Mouse (Mus musculus) left cerebral cortex, adult 9 months (tissue): ENCODE results near the gene Gnb3.
A peak's percentile ranks its signal among the peaks of the same experiment; 100 is the strongest.

ENCODE experiments used
- DNase-seq, 2 experiments: peaks; one replicate each; pipeline ENCODE4 v3.0.0; 2022; ENCODE audit warnings: low spot score in 2 of 2

The Gnb3 gene

DNA sequence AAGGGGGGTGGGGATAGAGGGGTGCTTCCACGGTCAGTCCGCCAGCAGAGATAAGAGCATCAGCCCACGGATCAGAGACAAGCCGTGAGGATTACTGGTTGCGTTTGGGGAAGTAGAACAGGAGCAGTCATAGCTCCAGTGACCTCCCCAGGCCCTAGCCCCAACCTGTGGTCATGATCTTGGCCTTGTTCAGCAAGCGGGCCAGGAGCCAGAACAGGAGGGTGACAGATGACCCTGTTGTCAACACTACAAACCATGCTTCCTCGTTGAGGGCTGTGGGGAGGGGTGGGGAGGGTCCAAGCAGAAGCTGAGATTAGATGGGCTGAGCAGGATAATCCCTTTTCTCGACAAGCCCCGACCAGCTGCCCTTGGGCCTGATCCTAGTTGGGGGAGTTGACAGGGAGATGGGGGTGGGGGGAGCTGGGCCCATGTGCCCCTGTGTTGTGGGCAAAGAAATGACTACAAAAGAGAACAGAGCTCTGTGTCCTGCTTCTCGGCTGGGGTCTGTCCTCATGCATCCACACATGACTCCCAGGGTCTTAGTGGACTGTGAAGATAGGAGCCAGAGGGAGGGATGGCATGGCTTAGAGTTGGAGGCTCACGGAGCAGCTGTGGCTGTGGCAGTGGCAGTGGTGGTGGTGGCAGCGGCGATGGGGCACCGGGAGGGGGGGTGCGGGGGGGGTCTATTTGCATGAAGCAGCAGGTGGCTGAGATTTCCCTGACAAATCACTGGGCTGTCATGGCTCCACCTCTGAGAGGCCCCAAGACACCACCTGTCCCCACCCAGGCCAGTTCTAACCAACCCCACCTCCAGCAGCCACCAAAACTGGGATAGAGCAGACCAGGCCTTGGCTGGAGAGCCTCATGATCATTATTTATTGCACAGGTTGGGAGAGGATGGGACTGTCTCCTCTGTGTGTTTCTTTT lies at the start of gene Gnb3:
Gene Gnb3 (minus strand): TSS at position 35 of the 927 bp plus-strand sequence.
- no peak for DNase-seq

DNA sequence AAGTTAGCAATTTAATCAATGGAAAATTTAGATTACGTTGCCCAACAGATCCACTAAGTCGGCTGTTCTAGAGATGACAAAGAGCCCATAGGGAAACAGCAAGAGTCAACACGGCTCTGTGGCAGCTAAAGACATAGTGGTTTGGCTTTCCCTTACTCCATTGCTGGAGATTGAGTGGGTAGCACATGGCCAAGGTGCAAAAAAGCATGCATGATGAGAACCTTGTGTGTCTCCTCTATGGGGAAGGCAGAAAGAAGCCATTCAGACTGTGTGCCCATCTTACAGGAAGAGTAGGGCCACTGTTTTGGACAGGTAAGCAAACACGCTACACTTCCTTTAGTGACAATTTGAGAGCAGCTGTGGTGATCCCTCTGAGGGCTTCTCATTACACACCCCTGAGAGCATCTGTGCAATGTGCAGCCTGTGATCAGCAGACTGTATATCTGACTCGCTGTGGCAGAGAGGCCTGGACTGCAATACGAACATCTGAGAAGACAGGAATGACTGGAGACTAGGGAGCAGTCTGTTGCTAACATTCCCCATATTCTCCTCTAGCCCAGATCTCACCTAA lies 48.6 kb upstream of the Gnb3 start:
- DNase-seq, result no peak

DNA sequence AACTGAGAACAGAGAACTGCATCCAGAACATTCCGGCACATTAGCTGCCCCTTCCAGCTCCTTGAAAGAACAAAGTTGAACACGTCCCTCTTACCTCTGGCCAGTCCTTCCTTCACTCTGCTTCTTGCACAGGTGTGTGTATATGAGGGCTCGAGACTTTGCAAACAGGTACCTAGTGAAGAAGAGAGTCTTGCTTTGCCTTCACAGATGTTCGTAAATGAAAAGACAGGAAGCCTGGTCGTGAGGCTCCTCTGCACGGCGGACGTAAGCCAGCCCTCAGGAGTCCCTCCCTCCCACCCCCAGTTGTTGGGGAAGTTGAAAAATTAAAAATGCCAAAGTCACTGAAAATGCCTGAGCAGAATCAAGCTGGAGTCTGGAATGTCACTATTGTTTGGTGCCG lies 47.9 kb upstream of the Gnb3 start, which contains the start of gene Cd4:
Gene Cd4 (minus strand): TSS at position 236 of the 400 bp plus-strand sequence.
- DNase-seq, result no peak

DNA sequence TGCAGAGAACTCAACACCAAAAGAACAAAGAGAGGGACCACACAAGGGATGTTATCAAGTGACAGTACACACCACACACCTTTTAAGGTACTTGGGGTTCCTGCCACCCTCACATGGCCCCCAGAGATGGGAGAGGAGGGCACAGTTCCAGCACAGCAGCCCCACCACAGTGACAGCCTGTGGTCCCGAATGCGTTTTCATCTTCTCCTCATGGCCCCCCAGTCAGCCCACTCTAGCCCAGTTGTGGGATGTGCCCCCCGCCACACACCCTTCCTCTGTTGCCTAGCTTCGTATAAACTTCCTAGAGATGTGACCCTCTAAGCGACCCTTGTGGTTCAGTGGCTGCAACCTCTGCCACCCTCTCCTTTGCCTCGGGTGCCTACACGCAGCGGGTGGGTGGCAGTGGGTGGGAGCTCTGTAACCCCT lies 45.9 kb upstream of the Gnb3 start:
- DNase-seq, result no peak

DNA sequence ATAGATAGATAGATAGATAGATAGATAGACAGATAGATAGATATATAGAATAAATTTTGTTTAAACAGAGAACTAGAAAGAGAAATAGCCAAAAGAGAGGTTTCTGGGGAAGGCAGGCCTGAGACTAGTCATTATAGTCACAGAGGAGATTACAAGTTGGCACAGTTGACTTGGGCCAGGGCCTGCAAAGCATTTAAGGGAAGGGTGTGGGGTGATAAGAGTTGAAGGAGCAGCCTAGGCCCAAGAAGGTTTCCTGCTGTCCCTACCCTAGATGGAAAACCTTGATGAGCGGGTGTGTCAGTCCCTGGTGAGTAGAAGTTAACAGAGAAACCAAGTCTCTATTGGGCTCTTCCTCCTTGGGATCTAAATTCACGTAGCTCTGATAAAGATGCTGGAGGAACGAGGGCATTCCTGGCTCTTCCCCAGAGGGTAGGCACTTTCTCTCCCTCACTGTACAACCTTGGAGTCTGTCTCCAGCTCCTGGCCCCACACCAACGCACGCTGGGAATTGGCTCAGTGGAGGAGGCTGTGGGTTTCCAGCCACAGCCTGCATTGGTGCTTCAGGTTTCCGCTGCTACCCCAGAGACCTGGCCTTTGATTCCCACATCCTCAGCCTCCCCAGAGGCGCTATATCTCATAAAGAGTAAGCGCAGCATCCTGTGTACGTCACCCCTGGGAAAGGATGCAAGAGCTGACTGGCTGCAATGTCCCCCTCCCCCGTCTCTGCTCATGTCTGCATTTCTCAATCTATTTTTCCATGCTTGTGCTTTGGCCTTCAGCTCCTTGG lies 44.8 kb upstream of the Gnb3 start:
- no peak for DNase-seq

DNA sequence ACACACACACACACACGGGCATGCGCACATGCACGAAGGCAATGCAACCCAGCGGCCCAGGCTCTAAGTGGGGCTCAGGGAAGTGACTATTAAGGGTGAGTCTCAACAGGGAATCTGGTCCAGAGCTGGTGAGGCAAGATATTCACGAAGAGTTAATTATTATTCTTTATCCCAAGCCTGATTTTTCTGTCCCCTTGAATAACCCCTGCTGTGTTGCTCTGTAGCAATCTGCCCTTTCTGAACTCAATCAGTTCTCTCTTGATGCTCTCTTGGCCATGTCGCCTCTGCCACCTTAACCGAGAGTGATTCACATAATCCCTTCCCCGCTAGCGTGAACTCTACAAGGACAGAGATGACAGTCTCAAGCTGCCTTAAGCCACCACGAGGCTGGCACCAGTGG lies 43.3 kb upstream of the Gnb3 start:
- DNase-seq, result no peak

DNA sequence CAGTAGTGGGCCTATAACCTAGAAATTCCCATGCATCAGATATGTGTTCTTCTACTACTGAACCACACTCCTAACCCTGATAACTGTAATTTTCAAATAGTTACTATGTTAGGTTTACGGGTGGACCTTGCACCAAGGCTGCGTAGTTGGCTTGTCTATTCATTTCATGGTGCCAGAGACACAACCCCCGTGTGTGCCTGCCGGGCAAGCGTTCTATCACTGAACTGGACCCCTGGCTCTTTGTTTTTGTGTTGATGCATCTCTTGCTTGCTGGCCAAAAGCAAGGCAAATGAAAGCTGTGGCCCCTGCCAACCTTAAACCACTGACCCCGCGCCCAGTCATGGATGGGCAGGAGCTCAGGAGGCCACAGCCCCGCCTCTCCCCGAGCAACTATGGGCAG lies 41.7 kb upstream of the Gnb3 start:
- no peak for DNase-seq

DNA sequence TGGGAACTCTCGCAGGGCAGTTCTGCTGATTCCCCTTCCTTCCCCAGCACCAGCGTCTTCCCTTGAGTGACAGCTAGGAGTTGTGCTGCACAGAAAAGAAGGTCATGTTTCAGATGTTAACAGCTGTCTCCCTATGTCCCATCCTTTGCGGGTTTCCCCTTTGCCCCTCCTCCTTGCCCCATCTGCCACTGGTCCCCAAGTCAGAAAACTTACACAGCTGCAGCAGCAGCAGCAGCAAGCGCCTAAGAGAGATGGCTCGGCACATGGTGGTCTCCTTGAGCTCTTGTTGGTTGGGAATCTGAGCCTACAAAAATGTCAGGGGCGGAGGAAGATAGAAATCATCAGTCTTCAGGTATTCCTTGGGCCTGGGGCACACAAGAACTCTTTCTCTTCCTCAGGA lies 39.3 kb upstream of the Gnb3 start:
- DNase-seq, result no peak

DNA sequence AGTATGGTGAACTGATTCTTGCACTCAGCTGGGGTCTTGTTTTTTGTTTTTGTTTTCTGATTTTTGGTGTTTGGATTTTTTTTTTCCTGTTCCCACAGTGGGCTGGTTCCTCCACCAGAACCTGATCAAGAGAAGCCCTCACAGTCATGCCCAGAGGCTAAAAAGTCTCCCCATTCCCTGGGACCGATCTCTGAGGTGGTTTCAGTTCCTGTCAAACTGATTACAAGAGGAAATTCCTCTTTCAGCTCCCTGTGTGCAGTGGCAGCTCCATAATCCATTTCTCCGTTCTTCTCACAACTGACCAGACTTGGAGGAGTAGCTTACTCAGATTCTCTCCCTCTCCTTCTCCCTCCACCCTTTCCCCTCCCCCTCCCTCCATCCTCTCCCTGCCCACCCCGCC lies 34.3 kb upstream of the Gnb3 start:
- DNase-seq, result no peak

DNA sequence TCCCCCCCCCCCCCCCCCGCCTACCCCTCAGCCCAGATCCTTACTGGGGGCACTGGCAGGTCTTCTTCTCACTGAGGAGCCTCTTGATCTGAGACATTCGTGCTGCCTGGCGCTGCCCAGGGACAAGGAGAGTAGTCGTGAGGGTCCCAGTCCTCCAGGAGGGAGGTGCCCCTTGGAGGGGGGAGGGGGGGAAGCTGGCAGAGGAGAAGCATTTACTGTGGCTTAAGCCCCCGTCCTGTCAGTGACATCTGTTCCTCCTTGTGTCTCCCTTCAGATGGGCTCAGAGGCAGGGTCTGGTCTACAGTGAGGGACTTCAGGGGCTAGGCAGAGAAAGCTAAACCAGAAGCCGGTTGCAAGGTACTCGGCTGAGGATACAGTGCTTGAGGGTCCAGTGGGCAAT lies 26.5 kb upstream of the Gnb3 start:
- no peak for DNase-seq

DNA sequence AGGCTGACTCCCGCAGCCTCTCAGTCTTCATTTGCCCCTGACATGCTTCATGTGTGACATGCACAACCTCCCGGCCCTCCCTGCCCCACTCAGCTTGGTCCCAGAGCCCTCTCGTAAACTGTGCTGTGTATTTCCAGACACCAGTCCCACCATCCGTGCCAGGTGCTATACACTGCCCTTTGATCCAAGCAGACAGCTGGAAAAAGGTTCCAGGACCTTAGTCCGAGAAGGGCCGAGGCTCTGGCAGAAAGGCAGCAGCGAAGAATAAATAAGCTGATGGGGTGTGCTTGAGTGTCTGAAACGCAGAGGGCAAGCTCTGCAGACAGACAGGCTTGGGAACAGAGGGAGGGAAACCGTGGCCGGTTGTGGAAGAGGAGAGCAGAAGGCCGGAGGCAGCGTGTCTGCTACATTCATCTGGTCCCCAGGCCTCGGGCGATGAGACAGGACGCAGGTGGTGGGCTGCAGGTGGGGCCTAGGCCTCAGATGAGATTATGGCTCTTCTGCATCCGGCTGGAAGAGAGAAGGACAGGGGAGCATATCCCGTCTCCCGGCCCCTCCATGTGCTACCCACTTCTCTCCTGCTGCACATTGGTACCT lies 25.8 kb upstream of the Gnb3 start:
- no peak for DNase-seq

DNA sequence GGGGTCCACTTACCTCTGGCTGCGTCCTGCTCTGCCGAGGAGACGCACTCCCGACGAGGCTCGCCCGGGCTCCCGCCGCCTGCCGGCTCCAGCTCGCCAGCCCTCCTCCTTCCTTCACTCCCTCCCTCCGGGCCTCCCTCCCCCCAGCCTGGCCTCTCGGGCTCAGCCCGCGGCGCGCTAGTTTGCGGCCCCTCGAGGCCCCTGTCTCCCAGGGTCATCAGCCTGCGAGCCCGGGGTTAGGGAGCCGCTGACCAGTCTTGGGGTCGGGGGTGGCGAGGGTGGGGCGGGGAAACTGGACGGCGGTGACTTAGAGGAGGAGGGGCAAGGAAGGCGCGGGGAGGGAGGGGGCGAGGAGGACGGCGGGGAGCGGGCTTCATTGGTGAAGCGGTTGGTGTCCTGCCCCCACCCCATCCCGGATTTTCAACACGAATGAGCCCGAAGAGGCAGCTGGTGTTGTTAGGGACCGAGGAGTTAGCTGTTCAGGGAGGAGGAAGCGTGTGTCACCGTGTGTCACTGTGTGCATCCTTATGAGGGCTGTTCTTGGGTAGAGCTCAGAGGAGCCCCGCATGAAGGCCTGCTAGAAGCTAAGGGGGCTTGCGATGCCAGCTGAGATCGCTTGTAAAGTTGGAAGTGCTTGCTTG lies 23.7 kb upstream of the Gnb3 start, which contains the start of gene Gpr162:
Gene Gpr162 (minus strand): TSS at position 326 of the 641 bp plus-strand sequence.
- DNase-seq, result peak; percentile 54 to 77

DNA sequence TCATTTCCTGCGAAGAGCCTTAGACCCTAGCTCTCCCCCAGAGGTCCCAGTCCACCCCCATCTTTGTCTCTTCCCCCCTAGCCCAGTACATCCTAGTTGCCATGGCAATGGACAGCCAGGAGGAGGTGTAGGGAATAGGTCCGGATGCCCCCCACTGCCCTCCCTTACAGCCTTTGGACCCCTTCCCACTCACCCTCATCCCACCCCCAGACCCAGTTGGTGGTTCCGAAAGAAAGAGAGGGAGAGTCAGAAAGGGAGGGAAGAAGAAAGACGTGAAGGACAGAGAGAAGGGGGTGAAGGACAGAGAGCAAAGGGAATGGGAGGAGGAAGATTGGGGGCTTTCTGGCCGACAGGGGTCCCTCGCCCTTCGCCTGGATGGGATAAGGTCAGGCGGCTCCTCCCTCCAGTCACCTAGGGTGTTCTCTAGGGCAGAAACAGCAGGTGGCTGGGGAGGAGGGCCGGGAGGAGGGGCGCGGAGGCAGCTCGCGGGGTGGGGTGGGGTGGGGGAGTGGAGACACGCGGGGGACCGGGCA lies 23.1 kb upstream of the Gnb3 start:
- DNase-seq, result no peak

DNA sequence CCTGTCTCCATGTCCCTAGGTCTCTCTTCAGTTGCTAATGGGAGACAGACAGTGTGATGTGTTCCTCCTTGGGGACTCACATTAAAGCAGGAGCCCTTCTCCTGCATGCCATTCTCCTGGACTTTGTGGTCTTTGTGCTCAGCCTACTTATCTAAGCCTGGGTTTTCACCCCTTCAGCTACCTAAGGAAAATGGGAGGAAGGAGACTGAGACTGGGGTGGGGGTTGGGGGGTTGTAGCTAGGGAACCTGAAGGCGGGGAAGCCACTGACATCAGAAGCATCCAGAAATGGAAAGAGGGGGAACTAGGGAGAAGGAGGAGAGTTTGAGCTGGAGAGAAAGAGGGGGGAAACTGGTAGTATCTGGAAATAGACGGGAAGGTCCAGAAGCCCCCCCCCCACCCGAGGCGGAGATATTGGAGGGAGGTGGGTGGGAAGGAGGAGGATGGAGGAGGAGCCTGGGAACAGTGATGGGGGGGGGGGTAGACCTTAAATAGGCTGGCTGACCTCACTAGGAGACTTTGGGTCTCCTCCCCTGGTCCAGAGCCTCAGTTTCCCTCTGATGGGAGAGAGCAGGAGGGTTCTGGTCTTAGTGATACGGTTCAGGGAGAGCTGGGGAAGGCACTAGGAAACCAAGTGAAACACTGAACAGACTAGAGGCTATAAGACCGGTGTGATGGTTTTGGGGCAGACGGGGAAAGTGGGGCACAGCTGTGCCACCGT lies 22.5 kb upstream of the Gnb3 start:
- DNase-seq, result no peak

DNA sequence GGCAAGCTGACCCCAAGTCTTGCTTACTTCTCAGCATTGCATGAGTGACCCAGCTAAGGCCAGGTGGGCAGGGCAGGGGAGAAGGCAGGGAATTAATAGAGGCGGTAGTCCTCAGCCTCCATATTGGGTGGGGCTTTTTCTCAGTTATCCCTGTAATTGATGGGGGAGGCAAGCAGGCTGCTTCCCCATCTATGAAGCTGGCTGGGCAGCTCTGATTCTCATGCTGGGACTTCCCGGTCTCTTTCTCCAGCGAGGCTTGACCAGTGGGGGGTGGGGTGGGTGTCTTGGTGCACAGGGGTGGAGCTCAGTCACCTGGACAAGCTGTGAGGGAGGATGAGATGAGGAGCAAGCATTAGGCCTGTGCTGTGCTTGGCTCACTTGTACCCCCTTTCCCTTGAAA lies 21.7 kb upstream of the Gnb3 start:
- no peak for DNase-seq

DNA sequence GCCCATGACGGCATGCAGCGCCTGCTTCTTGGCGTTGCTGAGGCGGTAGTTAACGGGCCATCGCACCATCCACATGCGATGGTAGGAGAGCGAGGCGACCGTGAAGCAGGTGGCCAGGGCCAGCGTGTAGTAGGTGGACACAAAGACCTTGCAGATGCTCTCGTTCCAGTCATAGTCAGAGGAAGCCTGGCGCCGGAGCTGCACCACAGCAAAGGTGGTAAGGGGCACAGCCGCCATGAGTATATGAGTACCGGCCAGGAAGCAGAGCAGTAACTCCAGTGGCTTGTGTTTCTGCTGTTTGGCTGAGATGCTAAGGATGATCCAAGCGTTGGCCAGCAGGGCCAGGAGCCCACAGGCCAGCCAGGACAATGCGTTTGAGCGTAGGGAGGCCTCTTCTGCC lies 21.2 kb upstream of the Gnb3 start:
- DNase-seq, result no peak

DNA sequence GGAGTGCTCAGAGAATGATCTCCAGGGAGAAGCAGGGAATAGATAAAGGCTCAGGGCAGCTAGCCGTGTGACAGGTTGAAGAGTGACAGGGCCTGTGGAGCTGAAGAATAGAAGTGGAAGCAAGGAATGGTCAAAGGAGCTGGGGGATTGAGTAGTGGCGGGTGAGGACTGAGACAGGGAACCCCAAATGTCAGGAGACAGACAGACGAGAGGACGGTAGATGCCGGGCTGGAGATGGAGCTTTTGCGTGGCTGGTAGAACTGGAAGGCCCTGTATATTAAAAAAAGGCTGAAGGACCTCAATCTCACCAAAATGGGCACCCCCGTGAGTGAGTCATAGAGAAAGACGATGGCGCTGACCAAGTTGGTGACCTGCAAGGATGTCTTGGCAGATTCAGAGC lies 20.4 kb upstream of the Gnb3 start:
- DNase-seq, result no peak

DNA sequence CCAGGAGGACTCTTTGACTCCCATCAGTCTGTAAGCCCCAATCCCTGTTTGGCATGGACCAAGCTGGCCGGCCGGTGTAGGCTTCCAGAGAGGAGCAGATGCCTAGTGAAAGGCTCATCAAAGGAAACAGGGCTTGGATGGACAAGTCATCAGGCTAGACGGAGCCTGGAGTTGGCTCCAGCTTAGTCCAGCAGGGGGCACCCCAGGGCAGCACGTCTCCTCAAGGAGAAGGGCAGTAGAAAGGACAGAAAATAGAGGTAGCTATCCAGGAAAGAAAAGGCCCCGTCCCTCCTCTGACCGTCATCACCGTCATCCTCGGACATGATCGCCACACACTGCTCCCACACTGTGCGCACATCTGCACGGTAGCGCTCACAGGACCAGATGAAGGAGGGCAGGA lies 19.6 kb upstream of the Gnb3 start:
- DNase-seq, result peak in 1 of 2 experiments; percentile 92

DNA sequence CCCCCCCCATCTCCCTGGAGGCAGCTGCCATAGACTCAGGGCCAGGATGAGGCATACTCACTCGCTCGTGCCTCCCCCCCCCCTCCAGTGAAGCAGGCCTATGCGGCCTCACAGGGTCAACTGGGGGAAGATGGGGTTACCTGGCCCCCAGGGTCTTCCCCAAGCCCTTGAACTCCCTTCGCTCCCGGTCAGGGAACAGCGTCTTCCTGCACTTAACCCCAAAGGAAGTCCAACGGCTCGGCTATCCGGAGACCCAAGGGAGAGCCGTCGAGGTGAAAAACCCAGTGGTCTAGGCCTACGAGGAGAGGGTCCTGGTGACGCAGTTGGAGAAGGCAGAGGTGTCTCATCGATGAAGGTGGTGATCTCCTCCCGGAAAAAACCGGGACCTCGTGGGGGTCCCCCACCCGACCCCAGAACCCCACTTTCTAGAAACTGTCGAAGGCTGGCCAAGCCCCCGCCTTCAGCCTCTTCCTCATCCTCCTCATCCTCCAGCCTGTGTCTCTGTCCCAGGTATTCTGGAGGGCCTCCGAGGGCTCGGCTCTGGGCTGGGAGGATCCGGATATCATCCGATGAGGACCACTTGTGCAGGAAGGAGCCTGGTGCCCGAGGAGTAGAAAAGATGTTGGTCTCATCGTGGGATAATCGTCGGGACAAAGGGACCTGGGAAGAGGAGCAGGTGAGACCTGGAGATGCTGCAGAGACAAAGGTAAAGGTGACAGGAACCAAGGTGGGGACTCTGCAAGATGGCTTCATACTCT lies 18.7 kb upstream of the Gnb3 start:
- DNase-seq, result no peak
